Mouse (Mus musculus) cerebellum, postnatal 14 days (tissue): ENCODE results near the gene Pccb.
A peak's percentile ranks its signal among the peaks of the same experiment; 100 is the strongest.

Experiments used
- DNase-seq, 2 experiments: peaks; one replicate each; pipeline ENCODE4 v3.0.0; 2021; ENCODE audit warnings: mixed read lengths in 2 of 2

The Pccb gene

GRCm38 (mm10) chr9:101034448-101035098 lies at the start of gene Pccb:
Gene Pccb (minus strand): TSS chr9:101034898.
- DNase-seq = peak; percentile 98 to 99

GRCm38 (mm10) chr9:101083728-101084127 lies 49.0 kb upstream of the Pccb start:
- DNase-seq = no peak

- DNase-seq = no peak
These were observed 45.5 kb upstream of the Pccb start for GRCm38 (mm10) chr9:101080046-101080685.

GRCm38 (mm10) chr9:101078579-101078978 lies 43.9 kb upstream of the Pccb start:
- DNase-seq = no peak

GRCm38 (mm10) chr9:101077486-101077885 lies 42.8 kb upstream of the Pccb start:
- DNase-seq = no peak

- DNase-seq = no peak
These were observed 41.6 kb upstream of the Pccb start for GRCm38 (mm10) chr9:101076095-101076875.

- DNase-seq = no peak
These were observed 41.0 kb upstream of the Pccb start for GRCm38 (mm10) chr9:101075694-101076093.

GRCm38 (mm10) chr9:101075091-101075581 lies 40.4 kb upstream of the Pccb start:
- DNase-seq = peak in 1 of 2 experiments; percentile 27

- DNase-seq = peak; percentile 85 to 86
These were observed 39.8 kb upstream of the Pccb start for GRCm38 (mm10) chr9:101074332-101075021.

GRCm38 (mm10) chr9:101073987-101074331 lies 39.3 kb upstream of the Pccb start, which contains the start of gene Msl2:
Gene Msl2 (plus strand): TSS chr9:101074101.
- no peak for DNase-seq

GRCm38 (mm10) chr9:101073041-101073986 lies 38.6 kb upstream of the Pccb start:
- peak; percentile 99 to 100 for DNase-seq

GRCm38 (mm10) chr9:101072506-101072905 lies 37.8 kb upstream of the Pccb start:
- DNase-seq = no peak

- no peak for DNase-seq
These were observed 35.1 kb upstream of the Pccb start for GRCm38 (mm10) chr9:101069781-101070180.

- DNase-seq = no peak
These were observed 30.4 kb upstream of the Pccb start for GRCm38 (mm10) chr9:101065076-101065602.

GRCm38 (mm10) chr9:101062253-101062780 lies 27.6 kb upstream of the Pccb start:
- DNase-seq = no peak

GRCm38 (mm10) chr9:101061035-101061434 lies 26.3 kb upstream of the Pccb start:
- no peak for DNase-seq

- no peak for DNase-seq
These were observed 22.5 kb upstream of the Pccb start for GRCm38 (mm10) chr9:101057156-101057555.

GRCm38 (mm10) chr9:101053279-101053678 lies 18.6 kb upstream of the Pccb start:
- no peak for DNase-seq

GRCm38 (mm10) chr9:101052691-101053090 lies 18.0 kb upstream of the Pccb start:
- no peak for DNase-seq

GRCm38 (mm10) chr9:101052007-101052406 lies 17.3 kb upstream of the Pccb start:
- DNase-seq = no peak

GRCm38 (mm10) chr9:101045710-101046338 lies 11.1 kb upstream of the Pccb start:
- no peak for DNase-seq
